Mouse (Mus musculus) ES-Bruce4 (cell line): ENCODE results near the gene Fgf16. TPM values are rescaled to one million over a fixed set of nuclear protein-coding genes. Genes with fewer than 3 reads are reported as not detected.

Experiments used
- H3K27ac ChIP-seq: 2 replicates; pipeline ENCODE4 v1.5.1; 2012; ENCODE audit warnings: low read length, inconsistent platforms; ENCODE audit not compliant: insufficient read depth
- H3K27me3 ChIP-seq: 2 replicates; pipeline ENCODE4 v1.6.1; 2012; ENCODE audit warnings: mild to moderate bottlenecking, low read length, inconsistent platforms; ENCODE audit not compliant: control insufficient read depth, poor library complexity, insufficient read depth, severe bottlenecking
- H3K36me3 ChIP-seq: 2 replicates; pipeline ENCODE4 v1.6.1; 2012; ENCODE audit warnings: inconsistent platforms, mild to moderate bottlenecking, low read length, moderate library complexity; ENCODE audit not compliant: control insufficient read depth, poor library complexity, insufficient read depth, severe bottlenecking
- H3K4me1 ChIP-seq: one replicate; pipeline ENCODE4 v1.8.1; 2011; ENCODE audit warnings: low read length; ENCODE audit not compliant: control insufficient read depth, insufficient read depth
- H3K4me3 ChIP-seq: 2 replicates; pipeline ENCODE4 v1.5.1; 2011; ENCODE audit warnings: low read depth, mild to moderate bottlenecking, low read length
- H3K9ac ChIP-seq: 2 replicates; pipeline ENCODE4 v1.6.1; 2012; ENCODE audit warnings: low read depth, mild to moderate bottlenecking, inconsistent platforms; ENCODE audit not compliant: poor library complexity, severe bottlenecking
- H3K9me3 ChIP-seq: replicated peaks from 2 replicates; pipeline ENCODE4 v1.6.1; 2012; ENCODE audit warnings: mild to moderate bottlenecking, low read length, inconsistent platforms; ENCODE audit not compliant: control insufficient read depth, poor library complexity, insufficient read depth, severe bottlenecking
- CTCF ChIP-seq: IDR thresholded peaks from one replicate; pipeline ENCODE4 v1.8.1; 2011; ENCODE audit warnings: low read depth, low read length
- EP300 ChIP-seq: IDR thresholded peaks from 2 replicates; pipeline ENCODE4 v1.6.1; 2011; ENCODE audit warnings: low read depth, low read length; ENCODE audit not compliant: insufficient read depth
- POLR2A ChIP-seq: IDR thresholded peaks from one replicate; pipeline ENCODE4 v1.8.1; 2011; ENCODE audit warnings: low read length; ENCODE audit not compliant: insufficient read depth
- polyA plus RNA-seq: library from polyadenylated mRNA; stranded (reverse); fragments of >200 nt; gene quantifications from 2 replicates; pipeline ENCODE4 v1.2.4, GENCODE M21; 2011; ENCODE audit warnings: low read depth; ENCODE audit not compliant: missing spikeins, insufficient read depth, insufficient read length

The Fgf16 gene
- polyA plus RNA-seq, 1 experiment = not detected

DNA sequence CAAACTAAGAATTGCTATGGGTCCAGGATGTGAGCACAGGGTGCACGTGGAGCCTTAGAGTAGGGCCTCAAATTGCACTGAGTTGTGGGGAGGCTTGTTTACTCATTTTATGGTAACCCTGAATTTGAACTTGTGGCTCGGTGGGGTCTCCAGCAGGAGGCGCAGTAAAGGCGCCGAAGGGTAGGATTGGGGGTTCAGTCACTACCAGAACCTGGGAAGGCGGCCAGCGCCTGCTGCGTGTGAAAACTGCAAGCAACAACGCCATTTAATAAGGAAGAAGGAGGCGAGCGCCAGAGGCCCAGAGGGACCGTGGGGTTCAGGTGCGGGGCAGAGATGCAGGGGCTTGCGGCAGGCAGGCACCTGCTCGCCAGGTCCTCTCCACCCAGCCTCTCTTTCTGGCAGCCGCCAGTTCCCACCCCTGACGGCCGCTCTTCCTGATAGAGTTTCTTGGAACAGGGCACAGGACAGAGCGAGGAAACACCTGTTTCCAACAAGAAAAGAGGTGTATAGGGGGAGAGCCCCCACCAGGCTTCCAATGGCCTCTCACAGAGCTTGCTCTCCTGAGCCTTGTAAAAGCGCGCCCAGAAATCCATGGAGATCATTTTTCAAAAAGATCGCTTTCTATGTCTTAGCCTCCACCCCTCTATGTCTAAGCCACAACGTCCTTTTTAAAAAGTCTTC lies 1.1 kb upstream of the Fgf16 start:
- Histone ChIP-seq H3K4me1 (no peaks in the 10 kb centered on the region), H3K27me3 (peaks cover 10% of the 10 kb centered on the region; the same call in 1 of the 2 replicates), H3K4me3 (peak overlapping the region; percentile 91), H3K9ac (no peak overlapping the region), H3K9me3 (no peaks in the 10 kb centered on the region), H3K36me3 (no peaks in the 10 kb centered on the region), H3K27ac (no peak overlapping the region)
- TF ChIP-seq EP300 (no peak), CTCF (peak; percentile 45)

DNA sequence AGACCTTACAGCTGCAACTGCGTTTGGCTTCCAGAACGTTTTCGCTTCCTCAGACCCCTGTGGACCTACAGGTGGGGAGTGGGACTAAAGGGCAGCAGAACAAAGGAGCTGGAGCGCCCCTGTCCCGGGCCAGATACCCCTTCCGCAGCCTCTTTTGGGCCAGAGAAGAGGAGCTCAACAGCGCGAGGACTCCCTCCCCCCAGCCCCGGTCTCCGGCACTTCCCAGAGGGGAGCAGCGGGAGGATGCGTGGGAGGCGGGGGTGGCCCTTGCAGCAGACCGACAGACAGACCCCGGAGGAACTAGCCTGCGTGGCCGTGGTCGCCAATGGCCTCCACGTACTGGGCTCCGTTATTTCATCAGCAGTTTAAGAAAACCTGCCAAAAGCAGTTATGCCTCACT lies 467 bp upstream of the Fgf16 start:
- TF ChIP-seq EP300 (no peak), CTCF (no peak), POLR2A (no peak)
- peaks cover 10% of the 10 kb centered on the region; the same call in 1 of the 2 replicates for H3K27me3 ChIP-seq
- no peak overlapping the region for H3K27ac ChIP-seq

DNA sequence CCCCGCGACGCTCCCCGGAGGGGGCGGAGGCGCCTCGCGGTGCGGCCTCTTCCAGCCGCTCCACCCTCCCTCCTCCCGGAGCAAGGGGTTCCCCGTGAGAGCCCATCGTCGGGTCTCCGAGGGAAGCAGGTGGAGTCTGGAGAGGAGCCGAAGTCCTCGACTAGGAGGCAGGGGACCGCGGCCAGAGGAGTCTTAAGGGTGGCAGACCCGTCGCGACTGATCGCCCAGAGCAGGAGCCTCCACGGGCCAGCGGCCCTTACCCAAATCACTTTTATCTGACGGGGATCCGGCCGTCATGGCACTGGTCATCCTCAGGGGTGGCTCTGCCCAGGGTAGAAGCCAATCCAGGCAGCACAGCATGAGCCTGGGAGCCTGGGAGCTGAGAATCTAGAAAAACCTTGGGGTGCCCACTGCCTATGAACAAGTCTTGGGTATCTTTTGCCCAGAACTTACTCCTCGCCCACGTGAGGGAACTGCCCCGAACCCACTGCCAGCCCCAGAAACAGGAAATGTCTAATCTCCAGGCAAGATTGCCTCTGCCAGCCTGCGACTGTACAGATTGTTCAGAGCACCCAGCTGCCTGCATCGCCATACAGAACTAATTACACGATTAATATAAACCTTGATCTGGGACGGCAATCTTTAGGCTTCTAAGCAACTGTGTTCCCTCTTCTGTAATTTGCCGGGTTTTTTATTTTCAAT lies 1.1 kb downstream of the Fgf16 start:
- TF ChIP-seq CTCF = no peak
- Histone ChIP-seq H3K27ac (no peak overlapping the region), H3K4me3 (peak overlapping the region; percentile 91; the same call in 1 of the 2 replicates), H3K9me3 (no peaks in the 10 kb centered on the region), H3K27me3 (peaks cover 10% of the 10 kb centered on the region; the same call in 1 of the 2 replicates), H3K9ac (peak overlapping the region; percentile 48; the same call in 1 of the 2 replicates), H3K36me3 (no peaks in the 10 kb centered on the region), H3K4me1 (no peaks in the 10 kb centered on the region)

More for the DNA sequence above, 467 bp upstream of the Fgf16 start:
- no peaks in the 10 kb centered on the region for H3K4me1 ChIP-seq
- no peaks in the 10 kb centered on the region for H3K9me3 ChIP-seq
- H3K36me3 ChIP-seq = no peaks in the 10 kb centered on the region
- H3K9ac ChIP-seq = no peak overlapping the region; the same call in 1 of the 2 replicates
- peak overlapping the region; percentile 91 for H3K4me3 ChIP-seq

DNA sequence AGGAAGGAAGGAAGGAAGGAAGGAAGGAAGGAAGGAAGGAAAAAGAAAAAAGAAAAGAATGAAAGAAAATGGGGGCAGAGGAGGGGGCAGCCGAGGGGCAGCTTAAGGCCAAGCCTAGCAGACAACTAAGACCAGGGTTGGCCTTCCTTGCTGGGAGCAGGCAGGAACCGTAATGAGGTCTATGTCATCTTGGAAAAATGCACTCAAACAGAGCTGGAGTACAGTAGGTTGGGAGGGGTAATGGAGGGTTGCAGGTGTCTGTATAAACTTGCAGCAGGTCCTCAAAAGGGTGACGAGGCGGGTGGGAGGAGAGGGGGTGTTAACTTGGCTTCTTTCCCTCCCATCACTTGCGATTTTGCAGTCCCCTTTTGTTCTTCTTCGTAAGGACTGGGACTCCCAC lies 1.9 kb downstream of the Fgf16 start:
- H3K27me3 ChIP-seq = peaks cover 10% of the 10 kb centered on the region; the same call in 1 of the 2 replicates
- no peaks in the 10 kb centered on the region for H3K4me1 ChIP-seq
- no peak overlapping the region for H3K27ac ChIP-seq
- no peak overlapping the region for H3K4me3 ChIP-seq
- no peak for TF ChIP-seq EP300
- no peak for TF ChIP-seq CTCF
- no peak for TF ChIP-seq POLR2A
- H3K9ac ChIP-seq = no peak overlapping the region
- H3K36me3 ChIP-seq = no peaks in the 10 kb centered on the region
- H3K9me3 ChIP-seq = no peaks in the 10 kb centered on the region

DNA sequence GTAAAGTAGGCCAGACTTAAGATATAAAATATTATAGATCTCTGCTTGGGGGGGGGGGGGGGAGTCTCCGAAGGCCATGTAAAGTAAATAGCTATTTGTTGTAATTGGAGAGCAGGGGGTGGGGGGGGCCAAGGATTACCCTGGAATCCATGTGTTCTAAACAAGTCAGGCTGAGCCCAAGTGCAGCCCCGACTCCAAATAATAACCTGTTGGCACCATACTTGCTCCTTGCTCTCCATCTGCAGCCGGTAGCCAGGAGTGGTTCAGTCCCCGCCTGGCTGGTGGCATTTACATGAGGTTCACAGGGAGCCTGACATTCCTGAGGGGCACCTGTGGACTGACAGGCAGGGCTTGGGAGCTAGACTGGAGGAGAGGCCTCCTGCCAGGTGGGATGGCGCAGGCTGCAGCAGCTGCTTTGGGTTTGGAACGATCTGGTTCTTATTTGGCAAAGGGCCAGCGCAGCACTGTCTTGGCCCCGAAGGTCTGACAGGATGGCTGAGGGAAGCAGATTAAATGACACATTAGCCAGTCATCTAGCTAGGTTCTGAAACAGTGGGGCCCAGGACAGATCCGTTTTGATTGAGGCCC lies 3.2 kb downstream of the Fgf16 start:
- H3K9ac ChIP-seq = no peak overlapping the region
- H3K36me3 ChIP-seq = no peaks in the 10 kb centered on the region
- peaks cover 10% of the 10 kb centered on the region; the same call in 1 of the 2 replicates for H3K27me3 ChIP-seq
- H3K4me1 ChIP-seq = no peaks in the 10 kb centered on the region
- H3K9me3 ChIP-seq = no peaks in the 10 kb centered on the region
- H3K27ac ChIP-seq = no peak overlapping the region
- TF ChIP-seq CTCF = no peak
- no peak for TF ChIP-seq EP300
- TF ChIP-seq POLR2A = no peak
- H3K4me3 ChIP-seq = no peak overlapping the region

DNA sequence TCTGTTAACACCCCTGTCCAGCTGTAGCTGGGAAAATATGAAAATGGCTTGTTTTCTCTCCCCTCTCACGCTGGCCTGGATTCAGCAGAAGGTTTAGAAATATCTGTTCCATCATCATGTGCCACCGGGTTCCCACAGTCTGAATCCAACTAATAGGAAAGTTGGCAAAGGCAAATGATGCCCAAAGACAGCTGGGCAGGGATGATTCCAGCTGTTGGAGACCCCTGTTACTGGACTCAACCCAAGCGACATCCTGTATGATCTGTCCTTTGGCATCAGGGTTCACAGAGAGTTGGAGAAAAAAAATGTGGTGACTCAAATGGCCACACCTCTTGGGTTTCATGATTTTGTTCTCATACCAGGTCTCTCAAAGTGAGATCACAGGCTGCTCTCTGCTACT lies 3.9 kb downstream of the Fgf16 start:
- H3K4me1 ChIP-seq = no peaks in the 10 kb centered on the region
- H3K27ac ChIP-seq = no peak overlapping the region
- H3K9ac ChIP-seq = no peak overlapping the region
- H3K4me3 ChIP-seq = no peak overlapping the region
- peaks cover 10% of the 10 kb centered on the region; the same call in 1 of the 2 replicates for H3K27me3 ChIP-seq
- H3K36me3 ChIP-seq = no peaks in the 10 kb centered on the region
- no peaks in the 10 kb centered on the region for H3K9me3 ChIP-seq
- TF ChIP-seq POLR2A (no peak), CTCF (no peak), EP300 (no peak)
